Comparison of ENCODE assay signal across 9 mouse cellular contexts in the genomic region with DNA sequence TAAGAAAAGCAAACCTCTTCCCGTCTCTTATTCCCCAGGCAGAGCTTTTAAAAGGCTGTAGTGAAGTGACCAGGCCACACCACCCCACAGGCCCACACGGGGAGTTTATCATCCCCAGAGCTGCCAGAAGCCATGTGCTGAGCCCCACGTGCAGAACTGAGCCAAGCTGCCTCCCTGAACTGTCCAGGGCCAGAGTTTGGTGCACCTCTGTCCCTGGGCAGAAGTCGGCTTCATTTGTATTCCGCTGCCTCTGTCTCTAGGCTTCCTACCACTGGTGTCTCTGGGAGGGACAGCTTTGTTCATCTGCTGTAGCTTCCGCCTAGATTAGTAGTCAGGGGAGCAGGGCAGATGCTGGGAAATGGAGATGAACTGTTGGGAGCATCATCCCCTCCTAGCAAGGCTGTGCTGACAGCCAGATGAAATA.
DNase-seq lines count a peak whose midpoint lies in the region; ATAC-seq and TF ChIP-seq lines count a peak whose summit lies in the region.
"Had no signal": no experiment of that assay in that cellular context is flagged by ENCODE, and none has a peak within 500 bp of the region (broad histone marks: within the 10 kb centered on the region; RNA-seq: fewer than 3 reads in every experiment).

No protein-coding gene starts in this region.

- H3K9me3 ChIP-seq in heart, embryonic 10.5 days, result no peaks in the 10 kb centered on the region
- H3K9me3 ChIP-seq in forebrain, embryonic 12.5 days, result no peaks in the 10 kb centered on the region
- H3K9me3 ChIP-seq in limb, embryonic 13.5 days, result no peaks in the 10 kb centered on the region
- no peaks in the 10 kb centered on the region for H3K9me3 ChIP-seq in liver, postnatal 0 days (ENCODE audit: low read length)

- peaks cover 17% of the 10 kb centered on the region; the same call in 1 of the 2 replicates for H3K36me3 ChIP-seq in heart, embryonic 10.5 days
- H3K36me3 ChIP-seq in forebrain, embryonic 12.5 days (replicated peaks), result peaks cover 26% of the 10 kb centered on the region
- peaks cover 5% of the 10 kb centered on the region; the same call in 1 of the 2 replicates for H3K36me3 ChIP-seq in limb, embryonic 13.5 days
- H3K36me3 ChIP-seq in liver, postnatal 0 days (replicated peaks; ENCODE audit: insufficient read depth, low read length), result 0 out of 2 replicates have a peak, but pooled peaks cover 2% of the 10 kb centered on the region
- H3K36me3 ChIP-seq in thymus, adult 2 months (ENCODE audit: control insufficient read depth, insufficient read depth, low read length), result peaks cover 6% of the 10 kb centered on the region; the same call in 1 of the 2 replicates

- WGBS in heart, embryonic 10.5 days, result 48% methylated on average over 6 of the region's 6 CpGs
- 16% methylated on average over 6 of the region's 6 CpGs for WGBS in forebrain, embryonic 12.5 days
- WGBS in limb, embryonic 13.5 days, result 51% methylated on average over 6 of the region's 6 CpGs
- 59% methylated on average over 6 of the region's 6 CpGs for WGBS in liver, postnatal 0 days (ENCODE audit: insufficient replicate concordance)
- 83% methylated on average over 6 of the region's 6 CpGs for WGBS in thymus, adult 2 months

- DNase-seq in heart, embryonic 10.5 days (ENCODE audit: low spot score), result no peak
- no peak for DNase-seq in heart, postnatal 4 days
- DNase-seq in brain, adult 2 months (ENCODE audit: low read depth, low spot score), result peak; percentile 69
- DNase-seq in liver, postnatal 0 days, result no peak
- DNase-seq in thymus, adult 2 months, result no peak
- DNase-seq in lung, postnatal 10 days, result no peak
- DNase-seq: kidney, adult 11 months had no signal

- peak overlapping the region; percentile 77 for H3K27ac ChIP-seq in heart, embryonic 10.5 days
- peak overlapping the region; percentile 98 for H3K27ac ChIP-seq in forebrain, embryonic 12.5 days
- H3K27ac ChIP-seq in limb, embryonic 13.5 days, result peak overlapping the region; percentile 73; the same call in 1 of the 2 replicates
- no peak overlapping the region for H3K27ac ChIP-seq in liver, postnatal 0 days (ENCODE audit: low read depth)
- H3K27ac ChIP-seq in thymus, adult 2 months (ENCODE audit: control insufficient read depth, insufficient read depth, low read length), result no peak overlapping the region

- TF ChIP-seq EP300 in liver, postnatal 0 days (IDR thresholded peaks at IDR 0.05; ENCODE audit: low read depth), result no peak

- ATAC-seq in forebrain, embryonic 12.5 days (ENCODE audit: low FRiP score), result peak; percentile 62
- ATAC-seq in limb, embryonic 13.5 days (ENCODE audit: low FRiP score, low read depth), result no peak
- ATAC-seq in liver, postnatal 0 days, result no peak

- TF ChIP-seq CTCF in liver, postnatal 0 days (IDR thresholded peaks at IDR 0.05; ENCODE audit: low read depth), result no peak
- TF ChIP-seq CTCF in thymus, adult 2 months (IDR thresholded peaks at IDR 0.05; ENCODE audit: borderline replicate concordance, control insufficient read depth, extremely low read depth, insufficient read depth, low read length, poor library complexity), result no peak

- peak overlapping the region; percentile 19; the same call in 1 of the 2 replicates for H3K4me2 ChIP-seq in forebrain, embryonic 12.5 days
- H3K4me2 ChIP-seq in limb, embryonic 13.5 days (replicated peaks), result no peak overlapping the region
- no peak overlapping the region for H3K4me2 ChIP-seq in liver, postnatal 0 days (ENCODE audit: low read depth, low read length)

- TF ChIP-seq POLR2A in thymus, adult 2 months (IDR thresholded peaks at IDR 0.05; ENCODE audit: control insufficient read depth, extremely low read depth, insufficient read depth, low read length, poor library complexity), result no peak

- H3K4me3 ChIP-seq in heart, embryonic 10.5 days, result no peak overlapping the region
- no peak overlapping the region for H3K4me3 ChIP-seq in forebrain, embryonic 12.5 days (replicated peaks)
- no peak overlapping the region for H3K4me3 ChIP-seq in limb, embryonic 13.5 days
- no peak overlapping the region for H3K4me3 ChIP-seq in liver, postnatal 0 days (ENCODE audit: low read depth, low read length)
- no peak overlapping the region for H3K4me3 ChIP-seq in thymus, adult 2 months (ENCODE audit: control insufficient read depth, insufficient read depth, low read length)

- H3K4me1 ChIP-seq in heart, embryonic 10.5 days, result peaks cover 38% of the 10 kb centered on the region
- peaks cover 66% of the 10 kb centered on the region for H3K4me1 ChIP-seq in forebrain, embryonic 12.5 days
- H3K4me1 ChIP-seq in limb, embryonic 13.5 days, result peaks cover 75% of the 10 kb centered on the region
- H3K4me1 ChIP-seq in liver, postnatal 0 days (ENCODE audit: insufficient read depth), result no peaks in the 10 kb centered on the region
- H3K4me1 ChIP-seq in thymus, adult 2 months (replicated peaks; ENCODE audit: control insufficient read depth, insufficient read depth, low read length), result peaks cover 9% of the 10 kb centered on the region

- H3K27me3 ChIP-seq in heart, embryonic 10.5 days (ENCODE audit: insufficient read depth, poor library complexity, severe bottlenecking), result no peaks in the 10 kb centered on the region
- H3K27me3 ChIP-seq in forebrain, embryonic 12.5 days, result peaks cover 23% of the 10 kb centered on the region; the same call in 1 of the 2 replicates
- no peaks in the 10 kb centered on the region for H3K27me3 ChIP-seq in limb, embryonic 13.5 days
- H3K27me3 ChIP-seq in liver, postnatal 0 days (ENCODE audit: insufficient read depth, low read length), result no peaks in the 10 kb centered on the region
- H3K27me3 ChIP-seq in thymus, adult 2 months (ENCODE audit: control insufficient read depth, insufficient read depth, low read length), result no peaks in the 10 kb centered on the region

- H3K9ac ChIP-seq in forebrain, embryonic 12.5 days, result peak overlapping the region; percentile 36
- H3K9ac ChIP-seq in limb, embryonic 13.5 days, result peak overlapping the region; percentile 45; the same call in 1 of the 2 replicates
- H3K9ac ChIP-seq in liver, postnatal 0 days (replicated peaks), result no peak overlapping the region

Comparison
In these comparisons a context has a peak if more than half of its experiments do, and no peak if none do; other contexts are left out.
1. H3K27ac ChIP-seq: peak in heart, embryonic 10.5 days (single experiment), forebrain, embryonic 12.5 days (single experiment) and limb, embryonic 13.5 days (single experiment); none in liver, postnatal 0 days (single experiment) and thymus, adult 2 months (single experiment).